Mouse (Mus musculus) erythroblast, embryonic 14.5 days (primary cell): Measurements from ENCODE around the gene Lhfpl3. TPM values are rescaled to one million over a fixed set of nuclear protein-coding genes. Genes with fewer than 3 reads are reported as not detected.

Source experiments
- H3K27me3 ChIP-seq: 2 replicates; pipeline ENCODE4 v1.6.1; 2012; ENCODE audit warnings: inconsistent platforms; ENCODE audit not compliant: control insufficient read depth
- H3K36me3 ChIP-seq: 2 replicates; pipeline ENCODE4 v1.6.1; 2012; ENCODE audit warnings: mild to moderate bottlenecking, inconsistent platforms; ENCODE audit not compliant: control insufficient read depth
- H3K4me1 ChIP-seq: 2 replicates; pipeline ENCODE4 v1.6.1; 2012; ENCODE audit warnings: inconsistent platforms; ENCODE audit not compliant: control insufficient read depth
- H3K4me3 ChIP-seq: replicated peaks from 2 replicates; pipeline ENCODE3; 2012; ENCODE audit warnings: moderate library complexity, mild to moderate bottlenecking, inconsistent platforms
- H3K9me3 ChIP-seq: 2 replicates; pipeline ENCODE4 v1.6.1; 2012; ENCODE audit warnings: low read length, inconsistent platforms, mixed read lengths; ENCODE audit not compliant: control insufficient read depth
- GATA1 ChIP-seq: IDR thresholded peaks from 2 replicates; pipeline ENCODE4 v1.6.1; 2012; ENCODE audit warnings: low read length, inconsistent platforms, mixed read lengths
- TAL1 ChIP-seq: IDR thresholded peaks from 3 replicates; pipeline ENCODE4 v1.6.1; 2012; ENCODE audit warnings: low read length, inconsistent platforms, mixed read lengths
- polyA plus RNA-seq: library from polyadenylated mRNA; stranded (reverse); fragments of >175 nt; gene quantifications from 2 replicates; pipeline ENCODE4 v1.2.3, GENCODE M21; 2012

Lhfpl3 gene
- polyA plus RNA-seq, 1 experiment = not detected

- peaks cover 3% of the 10 kb centered on the region; the same call in 1 of the 2 replicates for H3K9me3 ChIP-seq
- no peak overlapping the region for H3K4me3 ChIP-seq
- no peaks in the 10 kb centered on the region for H3K4me1 ChIP-seq
- H3K36me3 ChIP-seq = no peaks in the 10 kb centered on the region
- H3K27me3 ChIP-seq = no peaks in the 10 kb centered on the region
- TF ChIP-seq GATA1 (no peak), TAL1 (no peak)
These were observed 533.5 kb downstream of the Lhfpl3 start for GRCm38 (mm10) chr5:23279364-23279763.

- Histone ChIP-seq H3K4me3 (no peak overlapping the region), H3K27me3 (no peaks in the 10 kb centered on the region), H3K4me1 (no peaks in the 10 kb centered on the region), H3K36me3 (no peaks in the 10 kb centered on the region), H3K9me3 (no peaks in the 10 kb centered on the region)
- TF ChIP-seq GATA1 (no peak), TAL1 (no peak)
These were observed 539.0 kb downstream of the Lhfpl3 start for GRCm38 (mm10) chr5:23284884-23285283.

- no peak for TF ChIP-seq TAL1
- no peak for TF ChIP-seq GATA1
- no peaks in the 10 kb centered on the region for H3K9me3 ChIP-seq
These were observed 543.3 kb downstream of the Lhfpl3 start for GRCm38 (mm10) chr5:23289149-23289548.

More at GRCm38 (mm10) chr5:23289149-23289548, 543.3 kb downstream of the Lhfpl3 start:
- no peaks in the 10 kb centered on the region for H3K36me3 ChIP-seq
- no peak overlapping the region for H3K4me3 ChIP-seq
- H3K27me3 ChIP-seq = no peaks in the 10 kb centered on the region
- H3K4me1 ChIP-seq = no peaks in the 10 kb centered on the region

Other genes starting within 250 kb of the Lhfpl3 start
- 0.69 and 0.72 TPM in 2 replicates for gene Orc5, start 195.6 kb upstream of the Lhfpl3 start, polyA plus RNA-seq